Mouse (Mus musculus) retina, postnatal 1 day (tissue): Measurements from ENCODE around the gene Chrm4.

Experiments
- DNase-seq: peaks from one replicate; pipeline ENCODE4 v3.0.0-alpha.2; 2012

The Chrm4 gene

GRCm38 (mm10) chr2:91922586-91923414 is 4.2 kb upstream of the Chrm4 start:
- DNase-seq: no peak

GRCm38 (mm10) chr2:91923415-91924337 is 3.4 kb upstream of the Chrm4 start:
- DNase-seq: peak; percentile 84

- no peak for DNase-seq
Observed at GRCm38 (mm10) chr2:91924726-91925125, 2.3 kb upstream of the Chrm4 start.

GRCm38 (mm10) chr2:91925442-91925841 is 1.6 kb upstream of the Chrm4 start:
- no peak for DNase-seq

GRCm38 (mm10) chr2:91927826-91928533 is 931 bp downstream of the Chrm4 start:
- peak; percentile 89 for DNase-seq

GRCm38 (mm10) chr2:91928534-91929350 is 1.7 kb downstream of the Chrm4 start:
- DNase-seq: no peak

- no peak for DNase-seq
Observed at GRCm38 (mm10) chr2:91929455-91929854, 2.4 kb downstream of the Chrm4 start.

- peak; percentile 90 for DNase-seq
Observed at GRCm38 (mm10) chr2:91929936-91930335, 2.9 kb downstream of the Chrm4 start.

GRCm38 (mm10) chr2:91930761-91931291 is 3.8 kb downstream of the Chrm4 start:
- DNase-seq: peak; percentile 29

- peak; percentile 89 for DNase-seq
Observed at GRCm38 (mm10) chr2:91931328-91932159, 4.5 kb downstream of the Chrm4 start.

GRCm38 (mm10) chr2:91932160-91932711 is 5.2 kb downstream of the Chrm4 start, which contains the start of gene Mdk:
Mdk (minus strand) TSS chr2:91932297.
- DNase-seq: peak; percentile 75

- DNase-seq: no peak
Observed at GRCm38 (mm10) chr2:91932737-91933350, 5.8 kb downstream of the Chrm4 start.

GRCm38 (mm10) chr2:91933471-91933870 is 6.4 kb downstream of the Chrm4 start:
- DNase-seq: peak; percentile 40

- peak; percentile 35 for DNase-seq
Observed at GRCm38 (mm10) chr2:91934016-91934415, 7.0 kb downstream of the Chrm4 start.

- DNase-seq: no peak
Observed at GRCm38 (mm10) chr2:91934826-91935525, 7.9 kb downstream of the Chrm4 start.

- DNase-seq: no peak
Observed at GRCm38 (mm10) chr2:91936154-91936553, 9.1 kb downstream of the Chrm4 start.

- no peak for DNase-seq
Observed at GRCm38 (mm10) chr2:91939303-91939935, 12.4 kb downstream of the Chrm4 start.

- DNase-seq: peak; percentile 41
Observed at GRCm38 (mm10) chr2:91942356-91942755, 15.3 kb downstream of the Chrm4 start.
